ENCODE assay signal across 11 mouse cellular contexts in the genomic region with DNA sequence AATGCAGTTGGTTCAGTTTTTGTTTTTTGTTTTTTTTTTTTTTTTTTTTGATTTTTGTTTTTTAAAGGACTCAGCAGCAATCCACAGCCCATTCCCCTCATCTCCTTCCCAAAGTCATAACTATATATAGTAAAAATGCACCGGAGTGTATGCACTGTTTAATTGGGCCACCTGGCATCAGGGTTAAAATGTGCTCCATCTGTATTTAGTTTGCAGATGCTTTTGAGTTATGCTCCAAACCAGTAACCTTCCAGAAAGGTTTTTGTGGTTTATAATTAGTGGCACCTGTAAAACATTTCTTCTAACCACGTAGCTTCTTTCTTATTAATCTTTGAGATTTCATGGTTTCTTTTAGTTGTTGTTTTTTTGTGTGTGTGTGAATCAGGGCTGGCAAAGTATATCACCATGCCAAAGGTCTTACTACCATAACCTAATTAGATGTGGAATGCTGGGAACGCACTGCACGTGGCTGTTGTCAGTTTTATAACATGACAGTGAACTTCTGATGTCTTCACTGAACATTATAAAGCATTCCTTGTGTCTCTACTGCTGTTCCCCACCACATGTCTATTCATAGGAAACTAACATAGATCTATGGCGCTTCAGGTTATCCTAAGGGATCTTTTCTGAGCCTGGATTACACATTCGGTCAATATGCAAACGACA.
DNase-seq lines count a peak whose midpoint lies in the region; ATAC-seq lines count a peak whose summit lies in the region.
"Had no signal": no experiment of that assay in that cellular context is flagged by ENCODE, and none has a peak within 500 bp of the region (broad histone marks: within the 10 kb centered on the region; RNA-seq: fewer than 3 reads in every experiment).

No protein-coding gene starts in this region.

- H3K27ac ChIP-seq in heart, embryonic 15.5 days = peak overlapping the region; percentile 20
- no peak overlapping the region for H3K27ac ChIP-seq in neural tube, embryonic 12.5 days
- no peak overlapping the region for H3K27ac ChIP-seq in hindbrain, embryonic 13.5 days

- no peak overlapping the region for H3K9ac ChIP-seq in heart, embryonic 15.5 days
- H3K9ac ChIP-seq in neural tube, embryonic 12.5 days = no peak overlapping the region
- H3K9ac ChIP-seq in hindbrain, embryonic 13.5 days = no peak overlapping the region

- ATAC-seq in heart, embryonic 15.5 days (replicated peaks; ENCODE audit: insufficient number of reproducible peaks, insufficient read depth, low FRiP score, low read depth) = no peak
- ATAC-seq in neural tube, embryonic 12.5 days (ENCODE audit: low FRiP score, low read depth) = no peak
- no peak for ATAC-seq in hindbrain, embryonic 13.5 days (ENCODE audit: low FRiP score)

- H3K4me3 ChIP-seq in heart, embryonic 15.5 days = no peak overlapping the region
- H3K4me3 ChIP-seq in neural tube, embryonic 12.5 days = no peak overlapping the region
- H3K4me3 ChIP-seq in hindbrain, embryonic 13.5 days = no peak overlapping the region

- peaks cover 25% of the 10 kb centered on the region for H3K4me1 ChIP-seq in heart, embryonic 15.5 days (replicated peaks)
- peaks cover 9% of the 10 kb centered on the region for H3K4me1 ChIP-seq in neural tube, embryonic 12.5 days
- H3K4me1 ChIP-seq in hindbrain, embryonic 13.5 days (replicated peaks) = peaks cover 13% of the 10 kb centered on the region

- DNase-seq in heart, postnatal 4 days = no peak
- no peak for DNase-seq in neural tube, embryonic 10.5 days (ENCODE audit: extremely low spot score, low spot score)
- no peak for DNase-seq in c-Kit-positive CD71-positive TER-119-positive erythroid progenitor cells, embryonic 14.5 days (ENCODE audit: low spot score)
- DNase-seq in frontal cortex, postnatal 14 days (ENCODE audit: low spot score in 2 of 2) = no peak
- DNase-seq in urinary bladder, adult 18-20 months (ENCODE audit: low spot score in 2 of 2) = no peak
- DNase-seq: cerebellum, adult 8-10 months; thymus, postnatal 25 days had no signal

- H3K4me2 ChIP-seq in heart, embryonic 15.5 days = 0 out of 2 replicates have a peak overlapping the region, but pooled peaks have one; percentile 46
- peak overlapping the region; percentile 55; the same call in 1 of the 2 replicates for H3K4me2 ChIP-seq in neural tube, embryonic 12.5 days (replicated peaks)
- H3K4me2 ChIP-seq in hindbrain, embryonic 13.5 days = peak overlapping the region; percentile 50

- H3K9me3 ChIP-seq in heart, embryonic 15.5 days (replicated peaks) = no peaks in the 10 kb centered on the region
- H3K9me3 ChIP-seq in neural tube, embryonic 12.5 days = no peaks in the 10 kb centered on the region
- no peaks in the 10 kb centered on the region for H3K9me3 ChIP-seq in hindbrain, embryonic 13.5 days
- H3K9me3 ChIP-seq: G1E had no signal

- WGBS in heart, embryonic 15.5 days = 56% methylated on average over 7 of the region's 7 CpGs
- WGBS in neural tube, embryonic 12.5 days = 31% methylated on average over 7 of the region's 7 CpGs
- WGBS in hindbrain, embryonic 13.5 days = 32% methylated on average over 7 of the region's 7 CpGs

- H3K27me3 ChIP-seq in heart, embryonic 15.5 days = no peaks in the 10 kb centered on the region
- H3K27me3 ChIP-seq in neural tube, embryonic 12.5 days (replicated peaks) = no peaks in the 10 kb centered on the region
- no peaks in the 10 kb centered on the region for H3K27me3 ChIP-seq in hindbrain, embryonic 13.5 days

- H3K36me3 ChIP-seq in heart, embryonic 15.5 days = 0 out of 2 replicates have a peak, but pooled peaks cover 5% of the 10 kb centered on the region
- no peaks in the 10 kb centered on the region for H3K36me3 ChIP-seq in neural tube, embryonic 12.5 days
- no peaks in the 10 kb centered on the region for H3K36me3 ChIP-seq in hindbrain, embryonic 13.5 days
- H3K36me3 ChIP-seq: G1E had no signal
